Mouse (Mus musculus): ENCODE data around the gene Nipal3. TPM values are rescaled to one million over a fixed set of nuclear protein-coding genes. Genes with fewer than 3 reads are reported as not detected.
A peak's percentile ranks its signal among the peaks of the same experiment; 100 is the strongest.

The Nipal3 gene
- polyA plus RNA-seq, 1 experiment from 2014 or later: 1.6 TPM

DNA sequence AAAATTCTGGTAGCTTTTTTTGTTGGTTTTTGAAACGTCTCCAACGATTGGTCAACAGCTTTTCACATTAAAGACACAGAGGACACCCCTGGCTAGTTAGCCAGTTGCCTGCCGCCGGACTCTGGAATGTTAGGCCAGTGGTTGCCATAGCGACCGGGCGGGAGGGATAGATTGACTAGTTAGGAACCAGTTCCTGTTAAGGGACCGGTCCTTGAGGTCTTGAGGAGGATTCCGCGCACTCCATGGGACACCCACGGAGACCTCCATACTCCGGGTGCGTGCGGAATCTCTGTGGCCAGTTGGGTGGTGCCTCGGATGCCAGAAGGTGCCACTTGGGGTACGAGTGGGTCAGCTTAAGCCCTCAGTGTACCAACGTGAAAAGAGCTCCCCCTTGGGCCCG, 972 bp upstream of the Nipal3 start:
- H3K4me2 ChIP-seq (ENCODE audit: low read depth, low read length): peak overlapping the region; percentile 100
- no peaks in the 10 kb centered on the region for H3K27me3 ChIP-seq (ENCODE audit: insufficient read depth, low read length)
- no peaks in the 10 kb centered on the region for H3K9me3 ChIP-seq (ENCODE audit: low read length)
- WGBS (ENCODE audit: insufficient replicate concordance): 30% methylated on average over 18 of the region's 18 CpGs
- DNase-seq (peak; percentile 77), ATAC-seq (no peak)
- no peak overlapping the region for H3K9ac ChIP-seq (replicated peaks)
- no peak overlapping the region for H3K27ac ChIP-seq (ENCODE audit: low read depth)
- H3K4me1 ChIP-seq (ENCODE audit: insufficient read depth): peaks cover 15% of the 10 kb centered on the region
- H3K36me3 ChIP-seq (replicated peaks; ENCODE audit: insufficient read depth, low read length): peaks cover 3% of the 10 kb centered on the region; the same call in 1 of the 2 replicates
- H3K4me3 ChIP-seq (ENCODE audit: low read depth, low read length): no peak overlapping the region
- TF ChIP-seq CTCF (IDR thresholded peaks at IDR 0.05; ENCODE audit: low read depth) (0 out of 2 replicates have a peak, but pooled peaks have one; percentile 3), EP300 (IDR thresholded peaks at IDR 0.05; ENCODE audit: low read depth) (no peak)

GRCm38 (mm10) chr4:135495397-135495791, 556 bp upstream of the Nipal3 start:
- no peaks in the 10 kb centered on the region for H3K27me3 ChIP-seq (ENCODE audit: insufficient read depth, low read length)
- peak overlapping the region; percentile 100 for H3K4me2 ChIP-seq (ENCODE audit: low read depth, low read length)
- no peak overlapping the region for H3K27ac ChIP-seq (ENCODE audit: low read depth)
- TF ChIP-seq CTCF (IDR thresholded peaks at IDR 0.05; ENCODE audit: low read depth) (no peak), EP300 (IDR thresholded peaks at IDR 0.05; ENCODE audit: low read depth) (no peak)
- WGBS (ENCODE audit: insufficient replicate concordance): 17% methylated on average over 9 of the region's 9 CpGs
- H3K9ac ChIP-seq (replicated peaks): peak overlapping the region; percentile 55; the same call in 1 of the 2 replicates
- DNase-seq (no peak), ATAC-seq (no peak)
- H3K4me3 ChIP-seq (ENCODE audit: low read depth, low read length): peak overlapping the region; percentile 74
- no peaks in the 10 kb centered on the region for H3K9me3 ChIP-seq (ENCODE audit: low read length)
- H3K4me1 ChIP-seq (ENCODE audit: insufficient read depth): peaks cover 15% of the 10 kb centered on the region
- peaks cover 4% of the 10 kb centered on the region; the same call in 1 of the 2 replicates for H3K36me3 ChIP-seq (replicated peaks; ENCODE audit: insufficient read depth, low read length)

DNA sequence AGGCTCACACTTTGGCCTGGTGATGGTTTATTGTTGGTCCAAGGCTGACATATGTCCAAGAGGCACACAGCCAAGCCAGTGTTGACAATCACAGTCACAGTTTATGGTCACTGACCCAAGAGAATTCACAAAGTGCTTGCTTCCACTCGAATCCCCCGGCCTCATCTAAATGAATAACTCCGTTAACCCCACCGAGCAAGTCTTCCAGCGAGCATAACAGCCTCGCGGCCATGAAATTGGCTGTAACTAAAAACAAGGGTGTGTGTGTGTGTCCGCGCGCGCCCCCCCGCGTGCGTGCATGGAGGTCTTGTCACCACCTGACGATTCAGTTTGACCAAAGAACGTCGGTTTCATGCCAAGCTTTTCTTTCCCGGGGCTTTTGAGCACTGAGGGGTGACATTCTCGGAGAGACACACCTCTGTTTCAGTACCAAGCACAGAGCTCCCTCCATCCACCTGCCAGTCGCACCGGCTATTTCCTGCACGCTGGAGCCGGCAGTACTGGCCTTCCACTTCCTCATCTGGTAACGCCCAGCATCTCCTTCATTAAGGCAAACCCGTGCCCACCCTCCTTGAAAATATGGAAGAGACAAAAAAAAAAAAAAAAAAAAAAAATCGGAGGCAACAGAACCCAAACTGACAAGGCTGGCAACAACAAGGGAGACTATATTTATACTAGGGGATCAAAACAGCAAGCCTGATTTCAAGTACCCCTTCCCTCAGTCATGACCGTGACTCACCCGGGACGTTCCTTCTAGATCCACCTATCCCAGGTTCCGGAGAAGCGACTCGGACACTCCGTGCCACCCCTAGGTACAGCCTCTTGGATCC, 932 bp downstream of the Nipal3 start:
- no peaks in the 10 kb centered on the region for H3K9me3 ChIP-seq (ENCODE audit: low read length)
- ATAC-seq (peak; percentile 26; the same call in 1 of the 2 replicates), DNase-seq (peak; percentile 71)
- H3K36me3 ChIP-seq (replicated peaks; ENCODE audit: insufficient read depth, low read length): peaks cover 9% of the 10 kb centered on the region; the same call in 1 of the 2 replicates
- TF ChIP-seq EP300 (IDR thresholded peaks at IDR 0.05; ENCODE audit: low read depth) (no peak), CTCF (IDR thresholded peaks at IDR 0.05; ENCODE audit: low read depth) (peak; percentile 66)
- peak overlapping the region; percentile 63 for H3K27ac ChIP-seq (ENCODE audit: low read depth)
- peak overlapping the region; percentile 55 for H3K9ac ChIP-seq (replicated peaks)
- H3K4me2 ChIP-seq (ENCODE audit: low read depth, low read length): peak overlapping the region; percentile 100
- H3K27me3 ChIP-seq (ENCODE audit: insufficient read depth, low read length): no peaks in the 10 kb centered on the region
- WGBS (ENCODE audit: insufficient replicate concordance): 2% methylated on average over 33 of the region's 33 CpGs
- peaks cover 15% of the 10 kb centered on the region for H3K4me1 ChIP-seq (ENCODE audit: insufficient read depth)
- peak overlapping the region; percentile 74 for H3K4me3 ChIP-seq (ENCODE audit: low read depth, low read length)

DNA sequence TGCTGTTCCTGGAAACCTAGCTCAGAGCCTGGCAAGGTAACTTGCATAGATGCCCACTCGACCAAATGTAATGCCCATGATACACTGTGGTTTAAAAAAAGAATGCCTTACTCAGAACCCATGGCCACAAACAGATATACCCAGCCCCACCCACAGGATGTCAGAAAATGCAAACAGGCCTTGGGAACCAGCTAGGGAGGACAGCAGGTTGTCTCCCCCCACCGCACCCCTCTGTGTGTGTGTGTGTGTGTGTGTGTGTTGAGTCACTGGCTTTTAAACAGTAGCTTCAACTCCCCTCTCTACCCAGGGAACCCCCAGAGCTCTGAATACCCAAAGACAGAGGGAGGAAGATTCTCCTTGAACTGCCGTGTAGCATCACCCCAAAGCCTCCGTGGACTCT, 1.6 kb downstream of the Nipal3 start:
- TF ChIP-seq CTCF (IDR thresholded peaks at IDR 0.05; ENCODE audit: low read depth): no peak
- TF ChIP-seq EP300 (IDR thresholded peaks at IDR 0.05; ENCODE audit: low read depth): no peak
- Histone ChIP-seq H3K27ac (ENCODE audit: low read depth) (no peak overlapping the region), H3K9ac (replicated peaks) (no peak overlapping the region), H3K9me3 (ENCODE audit: low read length) (no peaks in the 10 kb centered on the region), H3K4me3 (ENCODE audit: low read depth, low read length) (peak overlapping the region; percentile 74), H3K4me1 (ENCODE audit: insufficient read depth) (peaks cover 15% of the 10 kb centered on the region), H3K36me3 (replicated peaks; ENCODE audit: insufficient read depth, low read length) (peaks cover 11% of the 10 kb centered on the region; the same call in 1 of the 2 replicates), H3K4me2 (ENCODE audit: low read depth, low read length) (peak overlapping the region; percentile 100), H3K27me3 (ENCODE audit: insufficient read depth, low read length) (no peaks in the 10 kb centered on the region)
- 24% methylated on average over 4 of the region's 4 CpGs for WGBS (ENCODE audit: insufficient replicate concordance)
- DNase-seq (no peak), ATAC-seq (no peak)

DNA sequence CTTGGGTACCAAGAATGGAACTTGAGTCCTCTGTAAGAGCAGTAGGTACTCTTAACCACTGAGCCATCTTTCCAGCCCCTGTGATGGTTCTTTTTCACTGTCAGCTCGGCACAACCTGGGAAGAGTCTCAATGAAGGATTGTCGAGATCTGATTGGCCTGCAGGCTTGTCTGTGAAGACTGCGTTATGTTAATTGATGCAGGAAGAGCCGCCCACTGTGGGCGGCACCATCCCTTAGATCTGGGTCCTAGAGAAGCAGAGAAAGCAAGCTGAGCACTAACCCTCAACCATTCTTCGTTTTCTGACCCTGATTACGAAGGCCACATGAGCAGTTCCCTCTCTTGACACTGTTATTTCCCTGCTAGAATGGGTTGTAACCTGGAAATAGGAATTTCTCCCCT, 5.6 kb downstream of the Nipal3 start:
- ATAC-seq: no peak
- Histone ChIP-seq H3K36me3 (replicated peaks; ENCODE audit: insufficient read depth, low read length) (peaks cover 11% of the 10 kb centered on the region; the same call in 1 of the 2 replicates), H3K4me3 (ENCODE audit: low read depth, low read length) (no peak overlapping the region), H3K4me1 (ENCODE audit: insufficient read depth) (peaks cover 6% of the 10 kb centered on the region; the same call in 1 of the 2 replicates), H3K27me3 (ENCODE audit: insufficient read depth, low read length) (no peaks in the 10 kb centered on the region), H3K9me3 (ENCODE audit: low read length) (no peaks in the 10 kb centered on the region), H3K9ac (replicated peaks) (no peak overlapping the region), H3K4me2 (ENCODE audit: low read depth, low read length) (no peak overlapping the region), H3K27ac (ENCODE audit: low read depth) (no peak overlapping the region)
- 84% methylated on average over 7 of the region's 7 CpGs for WGBS (ENCODE audit: insufficient replicate concordance)
- TF ChIP-seq CTCF (IDR thresholded peaks at IDR 0.05; ENCODE audit: low read depth) (no peak), EP300 (IDR thresholded peaks at IDR 0.05; ENCODE audit: low read depth) (no peak)
- no peak for DNase-seq

GRCm38 (mm10) chr4:135486352-135486751, 8.5 kb downstream of the Nipal3 start:
- Histone ChIP-seq H3K4me3 (ENCODE audit: low read depth, low read length) (no peak overlapping the region), H3K27ac (ENCODE audit: low read depth) (no peak overlapping the region), H3K4me1 (ENCODE audit: insufficient read depth) (no peaks in the 10 kb centered on the region), H3K9me3 (ENCODE audit: low read length) (no peaks in the 10 kb centered on the region), H3K27me3 (ENCODE audit: insufficient read depth, low read length) (no peaks in the 10 kb centered on the region), H3K36me3 (replicated peaks; ENCODE audit: insufficient read depth, low read length) (peaks cover 11% of the 10 kb centered on the region; the same call in 1 of the 2 replicates), H3K4me2 (ENCODE audit: low read depth, low read length) (no peak overlapping the region), H3K9ac (replicated peaks) (no peak overlapping the region)
- DNase-seq (no peak), ATAC-seq (no peak)
- TF ChIP-seq EP300 (IDR thresholded peaks at IDR 0.05; ENCODE audit: low read depth): no peak
- 83% methylated on average over 11 of the region's 11 CpGs for WGBS (ENCODE audit: insufficient replicate concordance)

Data from liver, postnatal 0 days (tissue).